8 mouse cellular contexts compared by ENCODE assay signal in the genomic region with DNA sequence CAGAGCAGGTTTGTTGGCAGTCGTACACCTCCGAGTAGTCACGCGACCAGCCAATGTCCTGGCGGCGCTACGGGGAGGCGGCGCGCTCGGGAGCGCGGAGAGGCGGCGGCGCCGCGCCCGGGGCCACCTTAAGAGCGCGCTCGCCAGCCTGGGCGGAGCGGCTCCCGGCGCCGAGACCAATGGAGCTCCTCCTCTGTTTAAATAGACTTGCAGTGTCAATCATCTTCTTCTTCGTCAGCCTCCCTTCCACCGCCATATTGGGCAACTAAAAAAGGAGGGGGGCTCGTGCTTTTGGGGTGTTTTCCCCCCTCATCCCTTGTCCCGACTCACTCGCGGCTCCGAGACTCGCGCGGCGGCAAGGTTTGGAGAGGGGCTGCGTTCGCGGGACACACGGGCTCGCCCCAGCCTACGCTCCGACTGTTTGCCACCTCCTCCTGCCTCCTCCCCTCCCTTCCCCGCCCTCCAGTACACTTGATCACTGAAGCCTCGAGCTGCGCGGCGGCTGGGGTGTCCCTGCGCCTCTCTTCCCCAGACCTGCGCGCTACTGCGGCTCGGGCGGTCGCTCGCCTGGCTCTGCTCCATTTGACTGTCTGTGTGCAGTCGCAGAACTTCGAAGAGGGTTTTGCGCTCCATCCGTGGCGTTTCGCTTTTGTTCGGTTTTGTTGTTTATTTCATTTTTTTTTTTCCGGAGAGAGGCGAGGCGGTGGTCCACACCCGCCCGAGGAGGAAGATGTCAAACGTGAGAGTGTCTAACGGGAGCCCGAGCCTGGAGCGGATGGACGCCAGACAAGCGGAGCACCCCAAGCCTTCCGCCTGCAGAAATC. TPM values are rescaled to one million over a fixed set of nuclear protein-coding genes. Genes with fewer than 3 reads are reported as not detected.
DNase-seq lines count a peak whose midpoint lies in the region; ATAC-seq lines count a peak whose summit lies in the region.

A gene (plus strand): TSS at position 212 of the 824 bp plus-strand sequence.

- peak within 1 kb of the TSS; percentile 98 for H3K27ac ChIP-seq in hindbrain, embryonic 10.5 days
- H3K27ac ChIP-seq in lung, embryonic 16.5 days (ENCODE audit: low read length): peak within 1 kb of the TSS; percentile 93

- peak; percentile 99 for DNase-seq in NIH3T3 (ENCODE audit: low read depth)
- peak; percentile 97 for DNase-seq in cerebellum, adult 9-11 months
- peak; percentile 87 for DNase-seq in frontal cortex, adult 2 months (ENCODE audit: extremely low spot score in 1 of 2, low spot score in 1 of 2)
- DNase-seq in hindbrain, embryonic 10.5 days (ENCODE audit: low spot score): peak; percentile 91
- peak; percentile 95 for DNase-seq in layer of hippocampus, adult 9-11 months
- peak; percentile 80 for DNase-seq in ovary, postnatal 10 days (ENCODE audit: low spot score)
- DNase-seq in thymus, postnatal 0 days (ENCODE audit: low spot score): peak; percentile 94

- peak within 1 kb of the TSS; percentile 89 for H3K4me2 ChIP-seq in lung, embryonic 16.5 days (ENCODE audit: low read depth, low read length)

- peak within 1 kb of the TSS; percentile 96 for H3K4me3 ChIP-seq in hindbrain, embryonic 10.5 days
- H3K4me3 ChIP-seq in lung, embryonic 16.5 days (ENCODE audit: low read length): peak within 1 kb of the TSS; percentile 96

- WGBS in hindbrain, embryonic 10.5 days: under 1% methylated on average over 77 of the region's 77 CpGs
- WGBS in lung, embryonic 16.5 days: under 1% methylated on average over 77 of the region's 77 CpGs

- no peaks in the 10 kb centered on the region for H3K9me3 ChIP-seq in hindbrain, embryonic 10.5 days
- no peaks in the 10 kb centered on the region for H3K9me3 ChIP-seq in lung, embryonic 16.5 days (ENCODE audit: control insufficient read depth, low read length)

- peaks cover 19% of the 10 kb centered on the region; the same call in 1 of the 2 replicates for H3K27me3 ChIP-seq in hindbrain, embryonic 10.5 days (ENCODE audit: insufficient read depth, poor library complexity, severe bottlenecking)
- H3K27me3 ChIP-seq in lung, embryonic 16.5 days (ENCODE audit: control insufficient read depth, insufficient read depth, low read depth, low read length): no peaks in the 10 kb centered on the region

- peak within 1 kb of the TSS; percentile 92 for H3K9ac ChIP-seq in lung, embryonic 16.5 days (ENCODE audit: low read length)

- H3K36me3 ChIP-seq in hindbrain, embryonic 10.5 days: peaks cover 21% of the 10 kb centered on the region
- 0 out of 2 replicates have a peak, but pooled peaks cover 6% of the 10 kb centered on the region for H3K36me3 ChIP-seq in lung, embryonic 16.5 days (ENCODE audit: control insufficient read depth, insufficient read depth, low read length)

- H3K4me1 ChIP-seq in hindbrain, embryonic 10.5 days (replicated peaks): peaks cover 73% of the 10 kb centered on the region
- H3K4me1 ChIP-seq in lung, embryonic 16.5 days (replicated peaks; ENCODE audit: control insufficient read depth, insufficient read depth, low read length): peaks cover 26% of the 10 kb centered on the region

- peak; percentile 95 for ATAC-seq in lung, embryonic 16.5 days (ENCODE audit: low read depth)

RNA-seq across cellular contexts. Expression of the gene that starts here (rescaled TPM):
- polyA plus RNA-seq in frontal cortex, adult 2 months (2012; rRNA removed): 28.7 and 30.1 TPM in 2 replicates
- polyA plus RNA-seq in hindbrain, embryonic 10.5 days (2016; fragmentation: Nextera tagmentation; extraction: Ambion mirVana): 17.2 and 17.7 TPM in 2 replicates
- polyA plus RNA-seq in lung, embryonic 16.5 days (2015; fragmentation: Nextera tagmentation; extraction: Ambion mirVana): 20.0 and 21.7 TPM in 2 replicates
- 53.0 and 58.8 TPM in 2 replicates for polyA plus RNA-seq in thymus, postnatal 0 days (2015; fragmentation: Nextera tagmentation; extraction: Ambion mirVana)

Comparison
In these comparisons a context has a peak if more than half of its experiments do, and no peak if none do; other contexts are left out.
1. Peak in every context shown above with its lines: DNase-seq, ATAC-seq, H3K4me3 ChIP-seq and H3K27ac ChIP-seq.